Mouse (Mus musculus) hindbrain, embryonic 15.5 days (tissue): ENCODE data around the gene Otulin. TPM values are rescaled to one million over a fixed set of nuclear protein-coding genes. Genes with fewer than 3 reads are reported as not detected.

Source experiments
- ATAC-seq: fragments of 200-750 bp; cut with Nextera tagmentation; 2 replicates; pipeline ENCODE4 v1.8.0; 2017; ENCODE audit warnings: low read depth, moderate number of reproducible peaks, moderate TSS enrichment; ENCODE audit not compliant: low FRiP score
- H3K27ac ChIP-seq: fragments of 300-500 bp; sonication (generic); replicated peaks from 2 replicates; pipeline ENCODE4 v1.5.1; 2015; ENCODE audit warnings: mild to moderate bottlenecking, inconsistent platforms
- H3K27me3 ChIP-seq: fragments of 300-500 bp; sonication (generic); 2 replicates; pipeline ENCODE4 v1.6.1; 2015; ENCODE audit warnings: control low read depth, inconsistent platforms
- H3K36me3 ChIP-seq: fragments of 300-500 bp; sonication (generic); 2 replicates; pipeline ENCODE4 v1.6.1; 2015; ENCODE audit warnings: control low read depth, inconsistent platforms
- H3K4me1 ChIP-seq: fragments of 300-500 bp; sonication (generic); replicated peaks from 2 replicates; pipeline ENCODE4 v1.6.1; 2015; ENCODE audit warnings: control low read depth, inconsistent platforms
- H3K4me2 ChIP-seq: fragments of 300-500 bp; sonication (generic); 2 replicates; pipeline ENCODE4 v1.6.1; 2015; ENCODE audit warnings: moderate library complexity, mild to moderate bottlenecking, inconsistent platforms
- H3K4me3 ChIP-seq: fragments of 300-500 bp; sonication (generic); 2 replicates; pipeline ENCODE4 v1.5.1; 2015; ENCODE audit warnings: mild to moderate bottlenecking, inconsistent platforms
- H3K9ac ChIP-seq: fragments of 300-500 bp; sonication (generic); 2 replicates; pipeline ENCODE4 v1.6.1; 2015; ENCODE audit warnings: inconsistent platforms
- H3K9me3 ChIP-seq: fragments of 300-500 bp; sonication (generic); 2 replicates; pipeline ENCODE4 v1.6.1; 2016; ENCODE audit warnings: control low read depth, inconsistent platforms
- WGBS: fragments of 180-500 bp; shearing (Covaris S2); methylation state at CpG from one replicate; pipeline ENCODE4 v1.1.7; 2015; 5-methylcytosine and 5-hydroxymethylcytosine counted together
- polyA plus RNA-seq: library from polyadenylated mRNA; unstranded; fragments of >200 nt; fragmentation: Nextera tagmentation; extraction: Ambion mirVana; gene quantifications from 2 replicates; pipeline ENCODE4 v1.2.1, GENCODE M21; 2015

Otulin gene
- polyA plus RNA-seq, 1 experiment from 2014 or later, result 23.5 TPM

GRCm38 (mm10) chr15:27503801-27504730 lies 126.4 kb downstream of the Otulin start:
- no peak overlapping the region for H3K9ac ChIP-seq
- ATAC-seq, result 0 out of 2 replicates have a peak, but pooled peaks have one; percentile 31
- WGBS, result 69% methylated on average over 20 of the region's 20 CpGs
- H3K9me3 ChIP-seq, result no peaks in the 10 kb centered on the region
- H3K4me3 ChIP-seq, result no peak overlapping the region
- H3K27me3 ChIP-seq, result no peaks in the 10 kb centered on the region
- H3K4me1 ChIP-seq, result peaks cover 21% of the 10 kb centered on the region
- H3K4me2 ChIP-seq, result no peak overlapping the region
- no peak overlapping the region for H3K27ac ChIP-seq
- H3K36me3 ChIP-seq, result no peaks in the 10 kb centered on the region

DNA sequence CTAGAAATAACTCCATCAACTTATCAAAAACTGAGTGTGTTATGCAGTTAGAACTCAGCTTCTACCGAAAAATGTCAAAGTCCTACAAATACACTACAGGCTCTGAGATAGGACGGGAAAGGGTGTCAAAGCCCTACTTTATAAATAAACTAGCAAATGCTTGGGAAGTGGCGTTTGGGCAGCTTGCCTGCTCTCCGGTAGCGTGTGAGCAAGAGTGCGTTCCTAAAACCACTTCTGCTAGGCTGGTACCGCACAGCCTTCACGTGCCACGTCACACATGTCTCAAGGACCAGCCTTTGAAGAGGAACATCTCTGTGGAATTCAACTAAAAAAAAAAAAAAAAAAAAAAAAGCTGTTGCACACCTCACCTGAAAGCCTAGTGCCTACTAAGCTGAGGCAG lies 127.3 kb downstream of the Otulin start:
- Histone ChIP-seq H3K9me3 (no peaks in the 10 kb centered on the region), H3K27ac (no peak overlapping the region), H3K36me3 (no peaks in the 10 kb centered on the region), H3K4me2 (no peak overlapping the region), H3K4me3 (no peak overlapping the region), H3K27me3 (no peaks in the 10 kb centered on the region), H3K4me1 (peaks cover 21% of the 10 kb centered on the region), H3K9ac (no peak overlapping the region)
- ATAC-seq, result no peak
- 80% methylated on average over 9 of the region's 9 CpGs for WGBS

GRCm38 (mm10) chr15:27502338-27502737 lies 128.2 kb downstream of the Otulin start:
- Histone ChIP-seq H3K4me3 (no peak overlapping the region), H3K9ac (no peak overlapping the region), H3K4me1 (peaks cover 25% of the 10 kb centered on the region), H3K4me2 (no peak overlapping the region), H3K9me3 (no peaks in the 10 kb centered on the region), H3K27ac (no peak overlapping the region), H3K36me3 (no peaks in the 10 kb centered on the region), H3K27me3 (no peaks in the 10 kb centered on the region)
- WGBS, result 78% methylated on average over 13 of the region's 13 CpGs
- no peak for ATAC-seq

- Histone ChIP-seq H3K27ac (no peak overlapping the region), H3K9me3 (no peaks in the 10 kb centered on the region), H3K36me3 (no peaks in the 10 kb centered on the region), H3K4me2 (no peak overlapping the region), H3K4me3 (no peak overlapping the region), H3K4me1 (peaks cover 44% of the 10 kb centered on the region), H3K9ac (no peak overlapping the region), H3K27me3 (no peaks in the 10 kb centered on the region)
- no peak for ATAC-seq
- WGBS, result 81% methylated on average over 15 of the region's 15 CpGs
These were observed 130.1 kb downstream of the Otulin start for GRCm38 (mm10) chr15:27500390-27500789.

DNA sequence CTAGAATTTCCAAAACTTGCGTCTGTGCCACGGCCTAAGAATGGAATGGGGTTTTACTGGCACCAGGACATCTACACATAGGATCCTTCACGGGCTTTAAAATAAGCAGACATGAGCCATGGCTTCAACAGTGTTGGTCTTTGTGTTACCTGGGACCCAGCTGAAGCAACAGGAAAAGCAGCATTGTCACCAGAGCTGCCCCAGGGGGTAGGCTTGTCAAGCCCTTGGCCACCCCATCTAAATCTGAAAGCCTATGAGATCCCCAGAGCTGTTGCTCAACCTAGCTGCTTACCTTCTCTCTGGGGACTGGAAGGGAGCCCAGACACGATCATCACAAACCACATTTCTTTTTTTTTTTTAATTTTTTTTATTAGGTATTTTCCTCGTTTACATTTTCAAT lies 132.4 kb downstream of the Otulin start:
- no peak overlapping the region for H3K27ac ChIP-seq
- peaks cover 51% of the 10 kb centered on the region for H3K4me1 ChIP-seq
- ATAC-seq, result no peak
- no peaks in the 10 kb centered on the region for H3K36me3 ChIP-seq
- H3K27me3 ChIP-seq, result no peaks in the 10 kb centered on the region
- WGBS, result 81% methylated on average over 5 of the region's 5 CpGs
- H3K9ac ChIP-seq, result no peak overlapping the region
- no peaks in the 10 kb centered on the region for H3K9me3 ChIP-seq
- no peak overlapping the region for H3K4me3 ChIP-seq
- H3K4me2 ChIP-seq, result no peak overlapping the region

DNA sequence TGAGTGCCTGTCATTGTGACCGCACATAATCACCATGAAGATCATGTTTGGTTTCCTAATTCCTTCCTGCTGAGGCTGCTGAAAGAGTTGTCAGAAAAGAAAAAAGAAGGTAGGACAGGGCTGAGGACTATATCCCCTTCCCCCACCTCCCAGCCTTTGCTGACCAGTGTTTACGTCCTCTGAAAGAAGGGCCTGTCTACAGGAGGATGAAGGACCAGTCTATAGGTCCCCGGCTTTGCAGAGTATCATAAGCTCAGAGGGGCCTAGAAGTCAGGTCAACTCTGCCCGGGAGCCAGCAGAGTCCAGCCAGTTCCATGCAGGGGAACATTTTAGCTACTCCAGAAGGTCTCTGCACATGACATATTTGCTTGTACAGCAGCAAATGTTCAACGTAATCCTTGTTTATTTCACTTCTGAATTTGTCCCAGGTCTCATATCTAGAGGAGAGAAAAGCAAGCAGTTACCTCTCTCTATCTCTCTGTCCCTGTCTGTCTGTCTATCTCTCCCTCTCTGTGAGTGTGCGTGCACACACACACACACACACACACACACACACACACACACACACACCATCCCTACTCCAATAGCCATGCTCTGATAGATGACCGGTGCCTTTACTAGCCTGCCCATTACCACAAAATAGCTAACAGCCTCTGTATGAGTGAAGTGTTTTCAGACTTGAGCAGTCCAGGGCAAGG lies 133.0 kb downstream of the Otulin start:
- Histone ChIP-seq H3K27me3 (no peaks in the 10 kb centered on the region), H3K4me1 (peaks cover 48% of the 10 kb centered on the region), H3K27ac (no peak overlapping the region; the same call in 1 of the 2 replicates), H3K9ac (no peak overlapping the region), H3K9me3 (no peaks in the 10 kb centered on the region), H3K4me2 (no peak overlapping the region), H3K4me3 (no peak overlapping the region), H3K36me3 (no peaks in the 10 kb centered on the region)
- ATAC-seq, result no peak
- 53% methylated on average over 7 of the region's 7 CpGs for WGBS

DNA sequence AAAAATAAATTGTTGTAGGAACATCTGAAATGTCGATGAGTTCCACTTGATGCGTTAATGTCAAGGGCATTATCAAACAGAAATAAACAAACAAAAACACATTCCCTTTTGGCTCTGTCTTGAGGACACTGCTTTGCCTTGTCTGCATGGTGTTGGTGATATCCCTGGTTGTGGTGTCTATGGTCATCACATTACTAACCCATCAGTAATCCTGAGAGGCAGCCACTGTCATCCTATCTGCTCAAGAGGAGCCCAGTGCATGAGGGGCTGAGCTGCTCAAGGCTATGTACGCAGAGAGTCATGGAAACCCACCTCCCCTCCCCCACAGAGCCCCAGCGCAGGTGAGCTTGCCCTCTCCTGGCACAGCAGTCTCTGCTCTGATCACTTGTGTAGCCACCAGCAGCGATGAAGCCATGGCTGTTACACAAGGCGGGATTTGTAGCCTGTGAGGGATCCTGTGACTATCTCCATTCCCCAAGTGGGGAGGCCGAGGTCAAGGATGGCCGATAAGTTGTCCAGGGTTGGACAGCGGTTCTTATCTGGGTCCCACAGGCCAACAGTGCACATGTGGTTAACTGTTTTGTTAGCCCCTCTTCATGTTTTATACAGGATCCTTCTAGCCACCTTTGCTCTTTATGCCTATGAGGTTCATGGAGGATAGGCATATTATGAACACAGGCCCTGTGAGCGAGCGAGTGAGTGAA lies 133.7 kb downstream of the Otulin start:
- peaks cover 44% of the 10 kb centered on the region for H3K4me1 ChIP-seq
- H3K9me3 ChIP-seq, result no peaks in the 10 kb centered on the region
- H3K4me3 ChIP-seq, result no peak overlapping the region
- 66% methylated on average over 11 of the region's 11 CpGs for WGBS
- H3K9ac ChIP-seq, result no peak overlapping the region
- ATAC-seq, result peak; percentile 36; the same call in 1 of the 2 replicates
- no peaks in the 10 kb centered on the region for H3K36me3 ChIP-seq
- H3K27me3 ChIP-seq, result no peaks in the 10 kb centered on the region
- H3K4me2 ChIP-seq, result no peak overlapping the region
- peak overlapping the region; percentile 2; the same call in 1 of the 2 replicates for H3K27ac ChIP-seq

GRCm38 (mm10) chr15:27495981-27496401 lies 134.5 kb downstream of the Otulin start:
- Histone ChIP-seq H3K9me3 (no peaks in the 10 kb centered on the region), H3K27ac (peak overlapping the region; percentile 46; the same call in 1 of the 2 replicates), H3K27me3 (no peaks in the 10 kb centered on the region), H3K4me1 (peaks cover 44% of the 10 kb centered on the region), H3K4me3 (no peak overlapping the region), H3K4me2 (no peak overlapping the region), H3K9ac (no peak overlapping the region), H3K36me3 (no peaks in the 10 kb centered on the region)
- WGBS, result 20% methylated on average over 5 of the region's 5 CpGs
- peak; percentile 49 for ATAC-seq

- Histone ChIP-seq H3K27ac (no peak overlapping the region), H3K27me3 (no peaks in the 10 kb centered on the region), H3K36me3 (no peaks in the 10 kb centered on the region), H3K4me2 (no peak overlapping the region), H3K4me1 (peaks cover 48% of the 10 kb centered on the region), H3K4me3 (no peak overlapping the region), H3K9ac (no peak overlapping the region), H3K9me3 (no peaks in the 10 kb centered on the region)
- no peak for ATAC-seq
- WGBS, result 40% methylated on average over 10 of the region's 10 CpGs
These were observed 137.0 kb downstream of the Otulin start for GRCm38 (mm10) chr15:27493516-27493915.

DNA sequence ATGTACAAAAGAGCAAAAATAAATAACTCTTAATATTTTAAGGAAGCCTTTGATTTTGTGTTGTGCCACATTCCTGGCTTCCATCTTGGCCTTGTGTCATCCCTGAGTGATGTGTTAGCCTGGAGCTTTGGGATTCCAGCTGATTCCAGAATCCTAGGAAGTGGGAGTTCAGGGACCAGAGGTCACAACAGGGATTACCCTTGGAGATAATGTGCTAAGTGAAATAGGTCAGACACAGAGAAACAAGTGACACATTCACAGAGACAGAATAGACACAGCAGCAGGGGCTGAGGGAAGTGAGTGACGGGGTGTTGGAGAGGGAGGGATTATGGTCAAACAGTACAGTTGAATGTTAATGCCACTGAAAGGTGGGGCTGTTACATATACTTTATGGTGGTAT lies 137.8 kb downstream of the Otulin start:
- Histone ChIP-seq H3K9me3 (no peaks in the 10 kb centered on the region), H3K36me3 (no peaks in the 10 kb centered on the region), H3K9ac (no peak overlapping the region), H3K27ac (no peak overlapping the region), H3K4me3 (no peak overlapping the region), H3K4me1 (peaks cover 56% of the 10 kb centered on the region), H3K27me3 (no peaks in the 10 kb centered on the region), H3K4me2 (no peak overlapping the region)
- 84% methylated on average over 1 of the region's 1 CpGs for WGBS
- no peak for ATAC-seq
